Mouse (Mus musculus) spleen, postnatal 36 days (tissue): ENCODE results near the gene Olfr1392.

Experiments used
- DNase-seq, 2 experiments: peaks; one replicate each; pipeline ENCODE4 v3.0.0; 2022; ENCODE audit warnings: low spot score in 2 of 2, mixed read lengths in 1 of 2

Gene Olfr1392

DNA sequence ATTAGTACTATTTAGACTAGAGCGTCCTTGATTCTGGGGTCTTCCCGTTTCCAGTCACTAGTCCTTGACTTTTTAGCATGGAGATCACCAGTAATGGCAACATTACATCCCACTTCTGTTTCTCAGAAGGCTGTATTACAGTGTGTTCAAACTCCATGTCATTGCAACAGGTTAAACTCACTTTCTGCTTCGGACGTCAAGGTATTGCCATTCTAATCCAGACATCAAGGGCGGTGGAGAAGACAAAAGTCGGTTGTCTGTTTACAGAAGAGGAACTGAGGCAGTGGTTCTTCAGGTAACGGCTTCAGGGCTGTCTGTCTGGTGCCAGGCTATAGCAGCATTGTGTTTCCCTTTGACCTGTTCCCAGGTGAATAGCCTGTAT is 33.7 kb upstream of the Olfr1392 start:
- no peak for DNase-seq

DNA sequence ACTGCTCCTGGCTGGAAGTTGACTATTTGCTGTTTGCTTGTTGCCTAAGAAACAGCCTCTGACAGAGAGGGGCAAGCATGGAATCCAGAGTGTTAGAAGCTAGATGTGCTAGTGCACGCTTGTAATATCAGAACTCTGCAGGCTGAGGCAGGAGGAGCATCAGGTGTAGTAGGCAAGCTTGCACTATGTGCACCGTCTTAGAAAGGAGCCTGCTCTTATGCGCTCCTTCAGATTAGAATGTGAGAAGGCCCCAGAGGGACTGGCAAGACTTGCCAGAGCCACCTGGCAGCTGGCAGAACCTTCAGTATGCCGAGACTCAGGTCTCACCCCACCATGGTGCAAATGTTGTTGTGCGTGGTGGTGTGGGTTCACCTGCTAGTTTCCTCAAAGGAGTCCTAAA is 33.0 kb upstream of the Olfr1392 start:
- DNase-seq, result peak in 1 of 2 experiments; percentile 28

DNA sequence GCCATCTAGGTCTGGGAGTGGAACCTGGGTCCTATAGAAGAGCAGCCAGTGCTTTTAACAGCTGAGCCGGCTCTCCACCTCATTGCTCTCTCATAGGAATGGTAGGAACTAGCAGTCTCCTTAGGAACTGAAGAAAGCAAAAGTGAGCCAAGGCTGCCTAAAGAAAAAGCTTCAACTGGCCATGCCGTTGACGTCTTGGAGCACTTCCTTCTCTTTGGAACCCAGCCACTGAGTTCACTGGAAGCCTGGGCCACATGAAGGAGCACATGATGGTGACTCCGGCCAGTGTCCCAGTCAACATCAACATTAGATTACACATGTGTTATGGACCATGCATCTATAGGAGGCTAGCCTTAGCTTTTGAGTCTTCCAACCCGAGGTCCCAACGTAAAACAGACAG is 32.0 kb upstream of the Olfr1392 start:
- no peak for DNase-seq

DNA sequence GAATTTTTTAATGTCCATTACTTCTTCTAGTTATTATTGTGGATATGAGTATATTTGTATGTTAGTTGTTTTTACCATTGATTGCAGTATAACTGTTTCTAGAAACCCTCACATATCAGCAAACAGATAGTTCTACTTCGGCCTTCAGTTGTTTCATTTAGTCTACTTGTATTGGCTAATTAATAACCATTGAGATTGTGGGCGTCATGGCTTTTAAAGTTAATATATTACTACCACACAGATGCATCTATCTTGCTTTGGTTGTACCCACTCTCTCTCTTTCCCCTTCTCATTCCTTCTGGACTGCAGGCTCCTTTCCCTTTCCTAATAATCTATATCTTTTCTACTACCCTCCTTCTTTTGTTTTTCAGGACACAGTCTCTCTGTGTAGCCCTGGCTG is 25.8 kb upstream of the Olfr1392 start:
- DNase-seq, result no peak

DNA sequence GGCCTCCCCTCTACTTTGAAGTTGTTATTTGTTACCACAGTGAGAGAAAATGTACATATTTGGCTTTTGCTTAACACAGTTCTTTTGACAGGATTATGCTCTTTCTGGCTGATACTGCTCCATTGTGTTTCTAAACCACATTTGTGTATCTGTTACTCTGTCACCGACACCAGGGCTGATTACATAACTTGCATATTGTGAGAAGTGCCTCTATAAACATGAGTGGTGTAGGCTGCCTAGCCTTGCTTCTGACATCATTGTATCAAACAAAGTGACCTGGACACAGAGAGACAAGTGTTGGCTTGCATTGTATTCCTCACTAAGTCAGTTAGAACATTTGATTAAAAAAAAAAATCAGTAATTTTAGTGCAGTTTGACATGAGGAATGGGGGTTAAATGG is 25.3 kb upstream of the Olfr1392 start:
- DNase-seq, result no peak

DNA sequence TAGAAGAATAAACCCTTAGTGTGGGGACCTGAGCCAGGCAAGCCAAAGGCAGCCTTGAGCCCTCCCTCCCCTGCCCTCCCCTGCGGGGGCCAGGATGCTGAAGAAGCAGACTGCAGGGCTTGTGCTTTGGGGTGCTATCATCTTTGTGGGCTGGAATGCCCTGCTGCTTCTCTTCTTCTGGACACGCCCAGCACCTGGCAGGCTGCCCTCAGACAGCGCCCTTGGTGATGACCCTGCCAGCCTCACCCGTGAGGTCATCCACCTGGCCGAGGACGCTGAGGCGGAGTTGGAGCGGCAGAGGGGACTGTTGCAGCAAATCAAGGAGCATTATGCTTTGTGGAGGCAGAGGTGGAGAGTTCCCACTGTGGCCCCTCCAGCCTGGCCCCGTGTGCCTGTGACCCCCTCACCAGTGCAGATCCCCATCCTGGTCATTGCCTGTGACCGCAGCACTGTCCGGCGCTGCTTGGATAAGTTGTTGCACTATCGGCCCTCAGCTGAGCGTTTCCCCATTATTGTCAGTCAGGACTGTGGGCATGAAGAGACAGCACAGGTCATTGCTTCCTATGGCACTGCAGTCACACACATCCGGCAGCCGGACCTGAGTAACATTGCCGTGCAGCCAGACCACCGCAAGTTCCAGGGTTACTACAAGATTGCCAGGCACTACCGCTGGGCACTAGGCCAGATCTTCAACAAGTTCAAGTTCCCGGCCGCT is 24.3 kb upstream of the Olfr1392 start:
- DNase-seq, result no peak

DNA sequence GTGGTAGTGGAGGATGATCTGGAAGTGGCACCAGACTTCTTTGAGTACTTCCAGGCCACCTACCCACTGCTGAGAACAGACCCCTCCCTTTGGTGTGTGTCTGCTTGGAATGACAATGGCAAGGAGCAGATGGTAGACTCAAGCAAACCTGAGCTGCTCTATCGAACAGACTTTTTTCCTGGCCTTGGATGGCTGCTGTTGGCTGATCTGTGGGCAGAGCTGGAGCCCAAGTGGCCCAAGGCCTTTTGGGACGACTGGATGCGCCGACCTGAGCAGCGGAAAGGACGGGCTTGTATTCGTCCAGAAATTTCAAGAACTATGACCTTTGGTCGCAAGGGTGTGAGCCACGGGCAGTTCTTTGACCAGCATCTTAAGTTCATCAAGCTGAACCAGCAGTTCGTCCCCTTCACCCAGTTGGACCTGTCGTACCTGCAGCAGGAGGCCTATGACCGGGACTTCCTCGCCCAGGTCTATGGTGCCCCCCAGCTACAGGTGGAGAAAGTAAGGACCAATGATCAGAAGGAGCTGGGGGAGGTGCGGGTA is 23.7 kb upstream of the Olfr1392 start:
- no peak for DNase-seq

DNA sequence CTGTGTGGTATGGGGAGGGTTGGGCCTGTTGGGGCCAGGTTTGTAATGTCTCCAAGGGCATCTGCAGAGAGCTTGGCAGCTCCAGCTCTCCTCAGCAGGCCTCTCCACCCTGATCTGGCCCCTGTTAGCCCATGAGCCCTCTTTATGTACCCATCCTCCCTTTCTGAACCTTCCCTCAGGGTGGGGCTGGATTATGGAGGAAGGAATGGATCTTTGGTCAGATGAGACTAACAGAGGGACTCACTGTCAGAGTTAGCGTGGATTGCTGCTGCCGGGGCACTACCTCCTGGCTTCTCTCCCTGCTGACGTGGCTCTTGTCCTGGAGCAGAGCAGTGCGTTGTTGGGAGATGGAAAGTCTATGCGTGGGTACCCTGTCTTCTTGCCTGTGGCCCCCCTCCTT is 22.8 kb upstream of the Olfr1392 start:
- DNase-seq, result no peak

DNA sequence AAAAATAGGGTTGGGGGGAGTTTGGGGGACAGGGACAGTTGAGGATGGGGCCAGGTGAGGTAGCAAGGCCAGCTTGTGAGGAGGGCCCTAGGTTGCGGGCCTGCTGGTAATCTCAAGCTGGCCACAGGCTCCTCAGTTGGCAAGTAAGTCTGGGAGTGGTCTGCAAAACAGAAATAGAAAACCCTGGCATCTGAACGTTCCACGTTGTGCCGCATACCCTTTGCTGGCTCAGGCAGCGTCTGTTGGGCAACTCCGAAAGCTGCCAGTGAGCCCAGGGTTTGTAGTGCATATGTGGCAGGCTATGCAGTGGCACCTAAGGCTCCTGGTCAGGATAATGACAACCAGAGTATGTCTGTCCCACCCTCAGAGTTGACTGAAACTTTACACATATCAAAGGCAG is 21.9 kb upstream of the Olfr1392 start:
- no peak for DNase-seq

DNA sequence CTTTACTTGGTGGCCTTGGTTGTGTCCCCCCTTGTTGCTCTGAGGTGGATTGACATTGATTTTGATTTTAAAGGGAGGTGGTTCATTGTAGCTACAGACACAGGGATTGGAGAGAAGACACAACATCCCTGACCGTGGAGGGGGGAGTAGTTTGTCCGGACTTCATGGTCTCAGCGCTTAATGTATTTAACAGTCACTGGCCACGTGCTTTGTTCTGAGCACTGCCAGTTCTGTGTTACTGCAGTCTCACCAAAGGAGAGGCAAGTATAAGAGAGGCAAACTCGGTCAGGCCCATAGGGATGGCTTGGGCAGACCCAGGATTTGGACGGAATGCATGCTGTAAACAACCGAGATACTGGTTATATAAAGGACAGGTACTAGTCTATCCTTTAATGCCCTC is 21.0 kb upstream of the Olfr1392 start:
- no peak for DNase-seq

DNA sequence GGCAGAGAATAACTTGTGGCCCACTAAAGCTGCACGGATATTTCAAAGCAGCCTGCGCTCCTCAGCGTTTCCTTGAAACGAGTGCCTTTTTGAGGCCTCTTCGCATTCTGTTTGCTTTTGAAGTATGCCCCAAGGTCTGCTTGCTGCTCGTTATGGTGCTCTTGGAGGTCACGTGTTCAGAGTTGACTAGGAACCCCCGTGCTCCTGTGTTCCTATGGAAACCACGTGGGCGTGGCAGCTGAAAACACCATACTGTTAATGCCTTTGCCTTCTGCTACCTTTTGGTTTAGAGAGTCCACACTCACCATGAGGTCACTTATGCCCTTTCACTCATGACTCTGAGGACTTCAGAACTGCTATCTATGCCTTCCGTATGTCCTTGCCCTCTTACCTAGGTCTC is 20.5 kb upstream of the Olfr1392 start:
- DNase-seq, result no peak

DNA sequence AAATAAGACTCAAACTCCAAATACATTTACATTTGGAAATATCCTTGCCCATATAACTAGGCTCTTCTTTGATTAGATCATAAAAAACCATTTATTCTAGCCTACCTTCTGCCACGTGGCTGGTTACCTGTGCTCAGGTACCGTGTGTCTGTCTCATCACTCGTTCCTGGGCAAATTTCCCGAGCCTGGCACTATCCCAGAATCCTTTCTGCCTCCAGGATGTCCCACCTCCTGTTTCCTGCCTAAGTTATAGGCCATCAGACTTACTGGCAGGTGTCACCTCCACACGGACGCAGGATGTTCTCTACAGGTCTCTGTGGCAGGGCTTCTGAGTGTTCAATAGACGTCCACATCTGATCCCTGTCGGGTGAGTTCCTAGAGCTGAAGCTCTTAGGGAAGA is 20.0 kb upstream of the Olfr1392 start:
- DNase-seq, result no peak

DNA sequence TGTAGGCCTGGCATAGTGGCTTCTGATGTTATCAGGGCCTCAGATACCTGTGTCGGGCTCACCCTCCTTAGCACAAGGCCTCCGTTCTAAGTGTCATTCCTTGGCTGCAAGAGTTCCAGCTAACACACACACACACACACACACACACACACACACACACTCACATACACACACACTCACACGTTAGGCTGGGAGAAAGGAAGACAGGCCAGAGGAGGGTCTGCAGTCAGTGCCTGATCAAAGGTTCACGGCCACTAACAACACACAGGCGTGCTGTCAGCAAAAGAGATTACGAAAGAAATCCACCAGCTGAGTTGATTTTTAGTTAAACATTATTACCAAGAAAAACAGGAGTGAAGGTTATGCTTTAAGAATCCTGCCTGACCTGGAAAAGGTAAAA is 18.4 kb upstream of the Olfr1392 start:
- no peak for DNase-seq

DNA sequence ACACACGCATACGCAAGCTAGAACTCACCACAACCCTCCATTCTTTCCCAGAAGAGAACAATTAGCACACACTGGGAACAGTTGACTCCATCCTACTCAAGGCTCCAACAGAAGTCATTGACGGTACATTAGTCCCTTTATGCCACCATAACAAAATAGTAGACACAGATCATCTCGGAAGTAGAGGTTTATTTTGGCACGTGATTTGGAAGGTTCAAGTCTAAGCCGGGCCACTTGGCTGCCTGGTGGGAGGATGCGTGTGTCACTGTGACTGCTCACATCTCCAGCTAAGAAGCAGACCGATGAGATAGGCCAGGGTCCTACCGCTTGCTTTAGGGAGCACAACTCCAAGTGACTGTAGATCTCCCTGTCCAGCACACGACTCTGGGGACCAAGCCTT is 17.8 kb upstream of the Olfr1392 start:
- no peak for DNase-seq

DNA sequence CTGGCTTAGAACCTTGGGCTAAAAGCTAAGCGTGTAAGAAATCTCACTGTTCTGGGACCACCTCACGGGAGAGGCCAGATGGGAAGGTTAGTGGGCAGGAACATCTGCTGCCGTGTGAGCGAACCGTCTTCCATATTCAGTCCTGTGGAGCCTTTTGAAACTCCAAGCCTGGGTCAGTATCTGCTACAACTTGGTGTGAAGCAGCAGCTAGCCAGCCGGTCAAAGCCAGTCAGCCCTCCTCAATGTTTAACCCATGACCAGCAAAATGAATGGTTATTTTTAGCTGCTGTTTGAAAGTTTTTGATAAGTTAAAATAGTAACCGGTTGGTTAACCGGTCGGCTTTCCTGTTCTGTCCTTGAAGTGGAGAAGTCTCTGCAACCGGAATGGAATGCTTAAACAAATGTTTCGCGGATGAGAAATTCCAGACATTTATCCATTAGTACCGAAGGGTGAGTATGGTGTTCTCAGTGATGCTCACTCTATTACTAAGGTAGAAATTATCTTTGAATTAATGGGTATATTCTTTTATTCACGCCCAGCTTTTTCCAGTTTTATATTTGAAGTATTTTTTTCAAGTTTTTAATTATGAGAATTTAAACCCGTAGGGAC is 17.0 kb upstream of the Olfr1392 start:
- DNase-seq, result no peak

DNA sequence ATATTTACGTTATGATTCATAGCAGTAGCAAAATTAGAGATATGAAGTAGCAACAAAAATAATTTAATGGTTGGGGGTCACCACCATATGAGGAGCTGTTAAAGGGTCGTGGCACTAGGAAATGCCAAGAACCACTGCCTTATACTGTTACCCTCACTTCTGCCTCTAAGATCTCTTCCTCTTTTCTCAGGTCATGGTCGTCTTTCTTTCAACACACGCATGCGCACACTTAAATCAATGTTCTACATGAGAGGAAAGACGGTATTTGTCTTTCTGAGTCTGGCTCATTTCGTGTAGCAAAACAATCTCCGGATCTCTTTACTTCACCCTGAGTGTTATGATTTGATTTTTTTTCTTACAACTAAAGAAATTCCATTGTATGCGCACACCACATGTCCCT is 15.3 kb upstream of the Olfr1392 start:
- DNase-seq, result peak; percentile 51 to 70

DNA sequence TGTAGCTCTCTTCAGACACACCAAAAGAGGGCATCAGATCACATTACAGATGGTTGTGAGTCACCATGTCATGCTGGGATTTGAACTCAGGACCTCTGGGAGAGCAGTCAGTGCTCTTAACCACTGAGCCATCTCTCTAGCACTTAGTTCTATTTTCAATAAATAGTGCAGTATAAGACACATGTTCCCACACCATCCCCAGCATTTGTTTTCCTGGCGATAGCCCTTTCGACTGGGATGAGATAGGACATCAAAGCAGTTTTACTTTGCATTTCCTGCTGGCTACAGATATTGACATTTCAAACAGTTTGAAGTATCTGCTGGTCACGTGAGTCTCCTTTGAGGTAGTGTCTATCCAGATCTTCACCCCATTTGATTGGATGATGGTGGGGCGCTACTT is 14.7 kb upstream of the Olfr1392 start:
- no peak for DNase-seq

DNA sequence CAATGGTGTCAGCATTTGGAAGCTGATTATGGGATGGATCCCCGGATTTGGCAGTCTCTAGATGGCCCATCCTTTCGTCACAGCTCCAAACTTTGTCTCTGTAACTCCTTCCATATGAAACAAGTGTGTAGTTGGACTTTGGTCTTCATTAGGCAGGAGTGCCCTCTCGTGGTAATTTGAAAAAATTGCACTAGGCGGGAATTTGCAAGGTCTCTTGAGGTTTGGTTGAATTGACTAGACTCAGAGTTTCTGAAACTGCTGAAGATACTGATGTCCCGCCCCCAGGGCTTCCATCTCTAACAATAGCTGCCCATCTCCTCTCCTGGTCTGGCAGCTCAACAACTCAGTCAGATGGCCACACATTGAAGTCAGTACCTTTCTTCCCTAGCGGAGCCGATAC is 13.7 kb upstream of the Olfr1392 start:
- peak; percentile 35 to 39 for DNase-seq

DNA sequence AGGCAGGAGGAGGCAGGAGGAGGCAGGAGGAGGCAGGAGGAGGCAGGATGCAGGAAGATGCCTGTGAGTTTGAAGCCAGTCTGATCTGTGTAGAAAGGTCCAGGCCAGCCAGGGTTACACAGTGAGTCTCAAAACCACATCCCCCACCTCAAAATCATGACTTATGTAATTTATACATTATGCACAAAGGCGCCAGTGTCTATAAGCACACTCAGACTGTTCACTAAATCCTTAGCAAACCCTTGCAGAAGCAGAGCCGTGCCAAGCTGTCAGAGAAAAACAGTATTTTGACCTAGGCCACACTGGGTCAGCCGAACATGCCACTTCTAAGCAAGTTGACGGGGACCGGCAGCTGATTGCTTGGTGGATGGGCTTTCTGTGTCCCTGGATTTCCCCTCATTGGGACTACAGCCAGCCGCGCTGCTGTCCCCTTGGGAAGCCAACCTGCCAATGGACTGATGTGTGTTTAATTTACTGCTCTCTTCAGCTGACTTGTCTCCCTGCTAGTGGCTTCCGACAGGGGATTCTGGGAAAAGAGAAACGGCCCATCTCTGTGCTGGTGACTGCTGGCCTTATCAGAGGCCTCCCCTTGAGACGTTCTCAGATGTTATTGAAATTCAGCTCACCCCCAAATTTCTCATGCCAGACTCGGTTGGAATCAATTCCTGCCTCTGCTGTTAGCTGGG is 11.1 kb upstream of the Olfr1392 start:
- no peak for DNase-seq

DNA sequence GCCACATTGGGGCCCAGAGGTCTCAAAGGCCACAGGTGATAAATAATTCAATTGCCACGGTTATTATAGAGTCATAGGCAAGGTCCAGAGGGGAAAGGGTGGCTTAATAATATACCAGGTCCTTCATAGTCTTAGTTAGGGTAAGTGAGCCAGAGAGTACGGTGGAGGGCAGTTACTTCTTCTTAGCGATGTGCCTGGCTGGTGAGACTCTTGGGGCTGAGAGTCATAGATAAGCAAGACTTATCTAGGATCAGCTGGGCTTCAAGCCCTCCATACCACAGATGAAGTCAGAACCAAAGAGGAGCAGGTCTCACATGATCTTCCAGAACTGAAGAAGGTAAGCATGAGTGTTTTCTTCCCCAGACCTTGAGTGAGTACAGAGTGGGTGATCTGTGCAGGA is 6.9 kb upstream of the Olfr1392 start, which contains the start of gene Olfr1393:
Gene Olfr1393 (plus strand): TSS at position 83 of the 400 bp plus-strand sequence.
- DNase-seq, result no peak

DNA sequence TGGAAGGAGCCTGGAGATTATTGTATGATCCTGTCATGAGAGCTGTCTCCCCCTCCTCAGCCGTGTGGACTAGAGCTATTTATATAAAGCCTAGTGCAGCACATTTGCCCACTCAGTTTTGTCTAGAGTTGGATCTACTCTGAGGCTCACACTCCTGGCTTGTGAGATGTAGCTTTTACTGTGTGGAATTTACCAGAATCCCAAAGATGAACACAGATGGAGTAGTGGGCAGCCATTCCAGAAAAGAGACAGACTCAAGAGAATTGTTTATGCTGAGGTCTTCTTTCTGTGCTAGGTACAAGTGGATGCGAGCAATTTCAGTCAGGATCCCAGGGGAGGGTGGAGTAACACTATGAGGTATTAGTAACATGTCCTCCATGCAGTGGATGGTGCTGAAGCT is 2.2 kb downstream of the Olfr1392 start:
- no peak for DNase-seq

DNA sequence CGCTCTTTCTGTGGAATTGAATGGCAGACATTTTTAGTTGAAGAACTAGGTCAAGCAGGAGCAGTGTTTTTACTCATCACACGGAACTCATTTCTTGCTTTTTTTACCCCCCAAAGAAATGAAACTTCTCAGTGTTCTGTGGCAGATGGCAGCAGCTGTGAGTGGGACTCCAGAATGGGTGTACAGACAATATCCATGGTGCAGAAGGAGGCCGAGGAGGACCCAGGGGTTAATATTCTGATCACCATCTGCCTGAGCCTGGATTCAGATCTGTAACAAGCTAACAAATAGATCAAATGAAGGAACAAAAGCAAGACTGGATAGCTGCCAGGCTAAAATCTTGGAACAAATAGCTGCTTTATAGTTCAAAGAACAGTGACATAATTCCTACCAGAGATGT is 7.7 kb downstream of the Olfr1392 start:
- DNase-seq, result no peak

DNA sequence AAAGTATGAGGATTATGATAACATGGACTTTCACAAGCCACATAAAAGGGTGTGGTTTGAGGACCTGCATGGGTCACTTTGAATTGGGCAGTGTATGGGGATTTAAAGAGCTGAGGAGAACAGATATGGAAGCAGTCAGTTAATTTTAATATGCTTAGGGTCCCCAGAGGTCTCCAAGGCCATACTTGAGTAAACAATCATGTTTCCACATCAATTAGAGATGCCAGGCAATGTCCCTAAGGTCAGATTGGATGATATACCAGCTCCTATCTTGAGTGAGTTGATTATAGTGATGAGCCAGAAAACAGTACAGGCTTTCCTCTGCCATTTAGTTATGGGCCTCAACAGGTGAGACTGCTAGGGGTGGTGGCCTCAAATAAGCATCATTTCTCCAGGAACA is 19.4 kb downstream of the Olfr1392 start, which contains the start of gene Olfr10:
Gene Olfr10 (plus strand): TSS at position 301 of the 400 bp plus-strand sequence.
- no peak for DNase-seq
